Mouse (Mus musculus) ES-E14 (cell line): ENCODE measurements around the gene Gm9821. TPM values are rescaled to one million over a fixed set of nuclear protein-coding genes. Genes with fewer than 3 reads are reported as not detected.

ENCODE experiments used
- DNase-seq: peaks from one replicate; pipeline ENCODE4 v3.0.0-alpha.2; 2013; ENCODE audit warnings: low read depth, low spot score
- H3K27ac ChIP-seq: 2 replicates; pipeline ENCODE4 v1.5.1; 2012; ENCODE audit warnings: low read depth, mild to moderate bottlenecking, low read length, moderate library complexity, mixed read lengths; ENCODE audit not compliant: poor library complexity, insufficient read depth, severe bottlenecking
- H3K36me3 ChIP-seq: 2 replicates; pipeline ENCODE4 v1.6.1; 2012; ENCODE audit warnings: mild to moderate bottlenecking, low read length, moderate library complexity, mixed read lengths; ENCODE audit not compliant: control insufficient read depth, poor library complexity, insufficient read depth, severe bottlenecking
- H3K4me1 ChIP-seq, 2 experiments: fragments of 150-350 bp in 1 of 2; sonication (generic) in 1 of 2; 2 replicates each; pipeline ENCODE4 v1.6.1; 2012; ENCODE audit warnings: low read length in 2 of 2, mild to moderate bottlenecking in 1 of 2, mixed read lengths in 1 of 2; ENCODE audit not compliant: control insufficient read depth in 2 of 2, insufficient read depth in 2 of 2, poor library complexity in 1 of 2
- H3K4me3 ChIP-seq, 2 experiments: fragments of 150-350 bp in 1 of 2; sonication (generic) in 1 of 2; 2 replicates each; pipeline ENCODE4 v1.5.1; 2012; ENCODE audit warnings: low read length in 2 of 2, low read depth in 1 of 2, mild to moderate bottlenecking in 1 of 2, mixed read lengths in 1 of 2; ENCODE audit not compliant: insufficient read depth in 1 of 2, poor library complexity in 1 of 2, severe bottlenecking in 1 of 2
- H3K9ac ChIP-seq: 2 replicates; pipeline ENCODE4 v1.6.1; 2012; ENCODE audit warnings: low read depth, mild to moderate bottlenecking, low read length, mixed read lengths; ENCODE audit not compliant: poor library complexity, insufficient read depth, severe bottlenecking
- H3K9me3 ChIP-seq: fragments of 150-350 bp; sonication (generic); 2 replicates; pipeline ENCODE4 v1.6.1; 2012; ENCODE audit warnings: low read depth, mild to moderate bottlenecking, low read length; ENCODE audit not compliant: control insufficient read depth, insufficient read depth
- CHD2 ChIP-seq: IDR thresholded peaks from 2 replicates; pipeline ENCODE4 v1.6.1; 2014; ENCODE audit warnings: mild to moderate bottlenecking, low read depth, low read length, inconsistent platforms
- HCFC1 ChIP-seq: IDR thresholded peaks from 2 replicates; pipeline ENCODE4 v1.6.1; 2012; ENCODE audit warnings: low read length, inconsistent platforms, borderline replicate concordance; ENCODE audit not compliant: insufficient read depth
- MAFK ChIP-seq: IDR thresholded peaks from 2 replicates; pipeline ENCODE4 v1.6.1; 2014; ENCODE audit warnings: mild to moderate bottlenecking, low read depth, low read length, inconsistent platforms; ENCODE audit not compliant: insufficient read depth
- ZC3H11A ChIP-seq: IDR thresholded peaks from 2 replicates; pipeline ENCODE4 v1.6.1; 2012; ENCODE audit warnings: low read depth, mild to moderate bottlenecking, inconsistent platforms, low read length, borderline replicate concordance
- ZNF384 ChIP-seq: IDR thresholded peaks from 2 replicates; pipeline ENCODE4 v1.6.1; 2012; ENCODE audit warnings: low read depth, low read length, inconsistent platforms
- in situ Hi-C, 2 experiments: fragments of 600-800 bp; cut with MboI; formaldehyde crosslinking; loops; one replicate each; pipeline ENCODE4 v1.15.1; 2025; ENCODE audit warnings: low sequenced_read_pairs in 2 of 2, inconsistent platforms in 1 of 2; ENCODE audit not compliant: unreplicated experiment in 2 of 2
- total RNA-seq: library from RNA; depleted of rRNA; stranded (reverse); fragments of 300-350 nt; gene quantifications from 2 replicates; pipeline ENCODE4 v1.2.3, GENCODE M21; 2012

Gene Gm9821
- total RNA-seq, 1 experiment: 0.18 TPM

- TF ChIP-seq MAFK (no peak), HCFC1 (peak; percentile 33; the same call in 1 of the 2 replicates), ZC3H11A (0 out of 2 replicates have a peak, but pooled peaks have one; percentile 3), CHD2 (no peak), ZNF384 (no peak)
- H3K9me3 ChIP-seq: no peaks in the 10 kb centered on the region
- no peaks in the 10 kb centered on the region; the same call in 1 of the 2 replicates for H3K36me3 ChIP-seq
- peaks cover 2 to 34% of the 10 kb centered on the region in 2 experiments; a peak in 3 of 4 replicates for H3K4me1 ChIP-seq
- peak overlapping the region; percentile 33; the same call in 1 of the 2 replicates for H3K9ac ChIP-seq
- no peak overlapping the region for H3K27ac ChIP-seq
- peak; percentile 89 for DNase-seq
- in situ Hi-C loops: no loop called here
- H3K4me3 ChIP-seq: peak overlapping the region; percentile 46 to 58
These were observed 17.5 kb upstream of the Gm9821 start for GRCm38 (mm10) chr2:91927826-91928533.

DNA sequence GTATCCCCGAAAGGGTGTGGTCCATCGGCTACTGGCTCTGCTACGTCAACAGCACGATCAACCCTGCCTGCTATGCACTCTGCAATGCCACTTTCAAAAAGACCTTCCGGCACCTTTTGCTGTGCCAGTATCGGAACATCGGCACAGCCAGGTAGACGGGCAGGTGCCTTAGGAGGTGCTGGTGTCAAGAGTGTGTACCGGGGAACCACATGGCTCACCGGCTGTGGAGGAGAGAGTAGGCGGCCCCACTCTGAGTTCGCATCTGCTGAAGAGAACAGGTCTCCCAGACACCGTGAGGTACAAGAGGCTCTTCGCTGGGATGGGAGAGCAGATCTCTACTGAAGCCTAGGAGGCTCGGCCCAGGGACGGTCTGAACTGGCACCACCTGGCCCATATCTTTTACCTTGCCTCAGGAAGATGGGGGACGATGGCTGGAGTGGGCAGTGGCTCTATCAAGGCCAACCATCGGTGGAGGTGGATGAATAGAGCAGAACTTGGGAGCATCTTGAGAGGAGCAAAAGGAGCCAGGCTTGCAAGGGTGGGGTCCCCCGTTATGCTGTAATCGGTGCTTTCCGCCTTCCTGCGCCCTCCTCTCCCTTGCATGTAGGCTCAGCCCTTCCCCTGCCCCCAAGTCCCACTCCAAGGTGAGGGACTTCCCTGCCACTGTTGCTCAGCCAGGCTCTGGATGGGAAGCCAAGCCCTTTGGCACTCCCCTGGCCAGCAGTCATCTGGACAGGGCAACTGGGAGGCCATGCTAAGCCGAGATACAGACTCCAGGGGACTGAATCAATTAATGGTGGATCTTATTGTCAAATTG lies 16.8 kb upstream of the Gm9821 start:
- Histone ChIP-seq H3K27ac (no peak overlapping the region), H3K4me1 (peaks cover 4 to 36% of the 10 kb centered on the region in 2 experiments)
- DNase-seq: no peak

GRCm38 (mm10) chr2:91929455-91929854 lies 16.0 kb upstream of the Gm9821 start:
- DNase-seq: no peak
- in situ Hi-C loops: no loop called here
- peaks cover 2% of the 10 kb centered on the region; the same call in 1 of the 2 replicates for H3K36me3 ChIP-seq
- no peak overlapping the region for H3K9ac ChIP-seq
- no peaks in the 10 kb centered on the region for H3K9me3 ChIP-seq
- TF ChIP-seq ZNF384 (peak; percentile 57; the same call in 1 of the 2 replicates), HCFC1 (no peak), CHD2 (no peak)
- H3K4me3 ChIP-seq: no peak overlapping the region
- peaks cover 9 to 39% of the 10 kb centered on the region in 2 experiments for H3K4me1 ChIP-seq
- no peak overlapping the region for H3K27ac ChIP-seq

More for the DNA sequence above, 16.8 kb upstream of the Gm9821 start:
- no peaks in the 10 kb centered on the region; the same call in 1 of the 2 replicates for H3K36me3 ChIP-seq
- TF ChIP-seq CHD2: no peak
- no peak for TF ChIP-seq MAFK
- TF ChIP-seq ZC3H11A: no peak
- TF ChIP-seq HCFC1: no peak
- in situ Hi-C loops: no loop called here
- H3K9ac ChIP-seq: no peak overlapping the region
- peak overlapping the region; percentile 46 to 49; a peak in 2 of 4 replicates for H3K4me3 ChIP-seq
- H3K9me3 ChIP-seq: no peaks in the 10 kb centered on the region

- Histone ChIP-seq H3K9me3 (no peaks in the 10 kb centered on the region), H3K36me3 (peaks cover 6% of the 10 kb centered on the region; the same call in 1 of the 2 replicates), H3K4me1 (peaks cover 9 to 40% of the 10 kb centered on the region in 2 experiments), H3K9ac (peak overlapping the region; percentile 86; the same call in 1 of the 2 replicates), H3K4me3 (peak overlapping the region; percentile 71 to 87), H3K27ac (no peak overlapping the region)
- no peak for TF ChIP-seq CHD2
- TF ChIP-seq ZC3H11A: no peak
- TF ChIP-seq HCFC1: no peak
- no peak for TF ChIP-seq ZNF384
- TF ChIP-seq MAFK: no peak
- in situ Hi-C loops: no loop called here
- DNase-seq: peak; percentile 68
These were observed 15.6 kb upstream of the Gm9821 start for GRCm38 (mm10) chr2:91929936-91930335.
